Mouse (Mus musculus) myocyte (in vitro differentiated cells): Measurements from ENCODE around the gene Enpp3. TPM values are rescaled to one million over a fixed set of nuclear protein-coding genes. Genes with fewer than 3 reads are reported as not detected.

Experiments used
- H3K27me3 ChIP-seq: one replicate; pipeline ENCODE4 v1.6.1; 2011; ENCODE audit not compliant: control insufficient read depth, insufficient read depth, insufficient read length
- H3K36me3 ChIP-seq: one replicate; pipeline ENCODE4 v1.6.1; 2011; ENCODE audit not compliant: control insufficient read depth, insufficient read depth
- H3K4me2 ChIP-seq: one replicate; pipeline ENCODE4 v1.6.1; 2011; ENCODE audit warnings: low read depth, control low read depth
- H3K4me3 ChIP-seq: one replicate; pipeline ENCODE4 v1.5.1; 2011; ENCODE audit warnings: mild to moderate bottlenecking, control low read depth, moderate library complexity
- H3K79me2 ChIP-seq: one replicate; pipeline ENCODE4 v1.6.1; 2011; ENCODE audit not compliant: control insufficient read depth, insufficient read depth
- H3ac ChIP-seq: one replicate; pipeline ENCODE4 v1.6.1; 2011; ENCODE audit not compliant: control insufficient read depth, insufficient read length
- CEBPB ChIP-seq: IDR thresholded peaks from 2 replicates; pipeline ENCODE4 v1.6.1; 2011; ENCODE audit warnings: mild to moderate bottlenecking, moderate library complexity; ENCODE audit not compliant: poor library complexity, insufficient read depth, severe bottlenecking
- E2F4 ChIP-seq: IDR thresholded peaks from one replicate; pipeline ENCODE4 v1.6.1; 2011; ENCODE audit warnings: mild to moderate bottlenecking, control low read depth, moderate library complexity; ENCODE audit not compliant: insufficient read depth
- MAX ChIP-seq: IDR thresholded peaks from one replicate; pipeline ENCODE4 v1.6.1; 2011; ENCODE audit warnings: low read depth, mild to moderate bottlenecking, control low read depth
- MYOD1 ChIP-seq, 3 experiments: IDR thresholded peaks; one replicate each; pipeline ENCODE4 v1.6.1; 2011; ENCODE audit warnings: control low read depth in 2 of 3, low read depth in 2 of 3, mild to moderate bottlenecking in 2 of 3, moderate library complexity in 1 of 3; ENCODE audit not compliant: insufficient read length in 2 of 3, control insufficient read depth in 1 of 3
- MYOG ChIP-seq, 3 experiments: IDR thresholded peaks; one replicate each; pipeline ENCODE4 v1.6.1; 2011; ENCODE audit warnings: control low read depth in 2 of 3, low read depth in 2 of 3, mild to moderate bottlenecking in 2 of 3; ENCODE audit not compliant: insufficient read length in 2 of 3, control insufficient read depth in 1 of 3, insufficient read depth in 1 of 3
- POLR2A ChIP-seq: IDR thresholded peaks from one replicate; pipeline ENCODE4 v1.6.1; 2011; ENCODE audit warnings: low read depth, mild to moderate bottlenecking, control low read depth, moderate library complexity; ENCODE audit not compliant: insufficient read length
- POLR2AphosphoS2 ChIP-seq: IDR thresholded peaks from one replicate; pipeline ENCODE4 v1.6.1; 2011; ENCODE audit warnings: low read depth, control low read depth; ENCODE audit not compliant: insufficient read length
- REST ChIP-seq: IDR thresholded peaks from one replicate; pipeline ENCODE4 v1.6.1; 2011; ENCODE audit warnings: mild to moderate bottlenecking, control low read depth, moderate library complexity; ENCODE audit not compliant: insufficient read depth, insufficient read length
- SRF ChIP-seq: IDR thresholded peaks from one replicate; pipeline ENCODE4 v1.6.1; 2011; ENCODE audit warnings: low read depth; ENCODE audit not compliant: control insufficient read depth, insufficient read length
- TCF12 ChIP-seq: IDR thresholded peaks from one replicate; pipeline ENCODE4 v1.6.1; 2011; ENCODE audit warnings: mild to moderate bottlenecking, control low read depth; ENCODE audit not compliant: poor library complexity, insufficient read depth, severe bottlenecking
- TCF3 ChIP-seq: IDR thresholded peaks from one replicate; pipeline ENCODE4 v1.6.1; 2011; ENCODE audit warnings: low read depth, control low read depth; ENCODE audit not compliant: insufficient read length
- USF1 ChIP-seq: IDR thresholded peaks from one replicate; pipeline ENCODE4 v1.6.1; 2011; ENCODE audit warnings: low read depth, mild to moderate bottlenecking, control low read depth, moderate library complexity
- polyA plus RNA-seq: library from polyadenylated mRNA; unstranded; fragments of >200 nt; fragmentation: generic; extraction: Trizol; gene quantifications from one replicate; pipeline ENCODE4 v1.2.1, GENCODE M21; 2012; ENCODE audit warnings: missing spikeins

The Enpp3 gene
- polyA plus RNA-seq, 1 experiment: 3.6 TPM

GRCm38 (mm10) chr10:24742950-24743487 is 99.6 kb downstream of the Enpp3 start:
- Histone ChIP-seq H3ac (no peak overlapping the region), H3K27me3 (no peaks in the 10 kb centered on the region), H3K79me2 (no peaks in the 10 kb centered on the region), H3K4me3 (no peak overlapping the region), H3K36me3 (no peaks in the 10 kb centered on the region), H3K4me2 (no peak overlapping the region)
- TF ChIP-seq REST (no peak), MYOD1 (IDR thresholded peaks at IDR 0.05; ENCODE audit: control insufficient read depth in 1 of 3, insufficient read length in 2 of 3, low read depth in 2 of 3) (no peak), POLR2A (no peak), CEBPB (no peak), MYOG (IDR thresholded peaks at IDR 0.05; ENCODE audit: control insufficient read depth in 1 of 3, insufficient read depth in 1 of 3, insufficient read length in 2 of 3, low read depth in 2 of 3) (no peak), SRF (no peak), POLR2AphosphoS2 (no peak), E2F4 (no peak), TCF3 (no peak), MAX (no peak), USF1 (no peak), TCF12 (no peak)

GRCm38 (mm10) chr10:24741229-24742198 is 101.1 kb downstream of the Enpp3 start:
- Histone ChIP-seq H3K27me3 (no peaks in the 10 kb centered on the region), H3K4me3 (no peak overlapping the region), H3ac (no peak overlapping the region), H3K4me2 (no peak overlapping the region), H3K79me2 (no peaks in the 10 kb centered on the region), H3K36me3 (no peaks in the 10 kb centered on the region)
- TF ChIP-seq TCF3 (no peak), MAX (no peak), TCF12 (no peak), E2F4 (no peak), MYOG (IDR thresholded peaks at IDR 0.05; ENCODE audit: control insufficient read depth in 1 of 3, insufficient read depth in 1 of 3, insufficient read length in 2 of 3, low read depth in 2 of 3) (no peak), POLR2A (no peak), SRF (no peak), MYOD1 (IDR thresholded peaks at IDR 0.05; ENCODE audit: control insufficient read depth in 1 of 3, insufficient read length in 2 of 3, low read depth in 2 of 3) (no peak), USF1 (no peak), POLR2AphosphoS2 (no peak), REST (no peak), CEBPB (no peak)

- no peaks in the 10 kb centered on the region for H3K36me3 ChIP-seq
These were observed 103.5 kb downstream of the Enpp3 start for GRCm38 (mm10) chr10:24739171-24739570.

GRCm38 (mm10) chr10:24738456-24738855 is 104.2 kb downstream of the Enpp3 start:
- no peaks in the 10 kb centered on the region for H3K79me2 ChIP-seq
- no peak overlapping the region for H3ac ChIP-seq
- no peak overlapping the region for H3K4me2 ChIP-seq
- no peak overlapping the region for H3K4me3 ChIP-seq
- no peak for TF ChIP-seq SRF
- no peak for TF ChIP-seq MAX
- no peak for TF ChIP-seq POLR2AphosphoS2
- TF ChIP-seq MYOD1 (IDR thresholded peaks at IDR 0.05; ENCODE audit: control insufficient read depth in 1 of 3, insufficient read length in 2 of 3, low read depth in 2 of 3): no peak
- TF ChIP-seq CEBPB: no peak
- no peak for TF ChIP-seq E2F4
- no peak for TF ChIP-seq TCF3
- no peak for TF ChIP-seq TCF12
- TF ChIP-seq USF1: no peak
- TF ChIP-seq MYOG (IDR thresholded peaks at IDR 0.05; ENCODE audit: control insufficient read depth in 1 of 3, insufficient read depth in 1 of 3, insufficient read length in 2 of 3, low read depth in 2 of 3): no peak
- TF ChIP-seq REST: no peak
- no peak for TF ChIP-seq POLR2A
- H3K36me3 ChIP-seq: no peaks in the 10 kb centered on the region
- H3K27me3 ChIP-seq: no peaks in the 10 kb centered on the region

More at GRCm38 (mm10) chr10:24739171-24739570, 103.5 kb downstream of the Enpp3 start:
- H3K27me3 ChIP-seq: no peaks in the 10 kb centered on the region
- H3K4me3 ChIP-seq: no peak overlapping the region
- no peak overlapping the region for H3K4me2 ChIP-seq
- TF ChIP-seq USF1 (no peak), MYOG (IDR thresholded peaks at IDR 0.05; ENCODE audit: control insufficient read depth in 1 of 3, insufficient read depth in 1 of 3, insufficient read length in 2 of 3, low read depth in 2 of 3) (no peak), E2F4 (no peak), POLR2AphosphoS2 (no peak), SRF (no peak), POLR2A (no peak), CEBPB (no peak), TCF12 (no peak), REST (no peak), MYOD1 (IDR thresholded peaks at IDR 0.05; ENCODE audit: control insufficient read depth in 1 of 3, insufficient read length in 2 of 3, low read depth in 2 of 3) (no peak), TCF3 (no peak), MAX (no peak)
- no peaks in the 10 kb centered on the region for H3K79me2 ChIP-seq
- no peak overlapping the region for H3ac ChIP-seq
